Mouse (Mus musculus) limb, embryonic 11.5 days (tissue): ENCODE measurements around the gene Arhgef38. TPM values are rescaled to one million over a fixed set of nuclear protein-coding genes. Genes with fewer than 3 reads are reported as not detected.

Experiments used
- ATAC-seq: fragments of 200-750 bp; cut with Nextera tagmentation; 2 replicates; pipeline ENCODE4 v1.8.0; 2017; ENCODE audit warnings: low read depth; ENCODE audit not compliant: insufficient number of reproducible peaks, low FRiP score, low TSS enrichment
- DNase-seq: peaks from one replicate; pipeline ENCODE4 v3.0.0-alpha.2; 2015; ENCODE audit warnings: low spot score
- H3K27ac ChIP-seq: fragments of 300-500 bp; sonication (generic); replicated peaks from 2 replicates; pipeline ENCODE4 v1.5.1; 2014; ENCODE audit warnings: low read depth, mild to moderate bottlenecking, low read length
- H3K27me3 ChIP-seq: fragments of 300-500 bp; sonication (generic); 2 replicates; pipeline ENCODE4 v1.6.1; 2014; ENCODE audit warnings: mild to moderate bottlenecking, low read length, mixed read lengths; ENCODE audit not compliant: control insufficient read depth, insufficient read depth
- H3K36me3 ChIP-seq: fragments of 300-500 bp; sonication (generic); 2 replicates; pipeline ENCODE4 v1.6.1; 2014; ENCODE audit warnings: mild to moderate bottlenecking, low read length, moderate library complexity, mixed read lengths; ENCODE audit not compliant: control insufficient read depth, insufficient read depth
- H3K4me1 ChIP-seq: fragments of 300-500 bp; sonication (generic); 2 replicates; pipeline ENCODE4 v1.6.1; 2014; ENCODE audit warnings: low read length, mixed read lengths; ENCODE audit not compliant: control insufficient read depth, insufficient read depth
- H3K4me2 ChIP-seq: fragments of 300-500 bp; sonication (generic); 2 replicates; pipeline ENCODE4 v1.6.1; 2014; ENCODE audit warnings: low read depth, mild to moderate bottlenecking, moderate library complexity; ENCODE audit not compliant: severe bottlenecking
- H3K4me3 ChIP-seq: fragments of 300-500 bp; sonication (generic); 2 replicates; pipeline ENCODE4 v1.5.1; 2014; ENCODE audit warnings: low read depth, low read length
- H3K9ac ChIP-seq: fragments of 300-500 bp; sonication (generic); 2 replicates; pipeline ENCODE4 v1.6.1; 2014; ENCODE audit warnings: mild to moderate bottlenecking, low read length
- H3K9me3 ChIP-seq: fragments of 300-500 bp; sonication (generic); 2 replicates; pipeline ENCODE4 v1.6.1; 2016; ENCODE audit warnings: low read length; ENCODE audit not compliant: control insufficient read depth
- WGBS: fragments of 180-500 bp; shearing (Covaris S2); extraction: QIAGEN DNeasy Blood & Tissue Kit; methylation state at CpG from one replicate; pipeline ENCODE4 v1.1.7; 2014; 5-methylcytosine and 5-hydroxymethylcytosine counted together
- polyA plus RNA-seq: library from polyadenylated mRNA; unstranded; fragments of >200 nt; fragmentation: Nextera tagmentation; extraction: Ambion mirVana; gene quantifications from 2 replicates; pipeline ENCODE4 v1.2.1, GENCODE M21; 2014

Arhgef38 gene
- not detected in 2 replicates for polyA plus RNA-seq

GRCm38 (mm10) chr3:133234821-133235295, at the start of gene Arhgef38:
Arhgef38 (minus strand) TSS chr3:133234949.
- ATAC-seq: peak; percentile 13; the same call in 1 of the 2 replicates
- H3K4me3 ChIP-seq: no peak within 1 kb of the TSS
- 55% methylated on average over 11 of the region's 12 CpGs for WGBS

GRCm38 (mm10) chr3:133271887-133272286, 37.1 kb upstream of the Arhgef38 start:
- Histone ChIP-seq H3K27ac (no peak overlapping the region), H3K4me1 (no peaks in the 10 kb centered on the region), H3K4me3 (no peak overlapping the region), H3K4me2 (no peak overlapping the region), H3K27me3 (no peaks in the 10 kb centered on the region), H3K9me3 (no peaks in the 10 kb centered on the region; the same call in 1 of the 2 replicates), H3K36me3 (no peaks in the 10 kb centered on the region), H3K9ac (no peak overlapping the region)
- ATAC-seq (no peak), DNase-seq (peak; percentile 81)
- 19% methylated on average over 3 of the region's 3 CpGs for WGBS

More at GRCm38 (mm10) chr3:133234821-133235295, at the start of gene Arhgef38:
- DNase-seq: no peak
- H3K9ac ChIP-seq: no peak within 1 kb of the TSS
- H3K9me3 ChIP-seq: no peaks in the 10 kb centered on the region
- H3K27me3 ChIP-seq: no peaks in the 10 kb centered on the region
- H3K4me2 ChIP-seq: no peak within 1 kb of the TSS
- no peaks in the 10 kb centered on the region for H3K36me3 ChIP-seq
- H3K27ac ChIP-seq: no peak within 1 kb of the TSS
- no peaks in the 10 kb centered on the region for H3K4me1 ChIP-seq

- Histone ChIP-seq H3K9ac (no peak overlapping the region), H3K4me2 (no peak overlapping the region), H3K27ac (no peak overlapping the region), H3K36me3 (no peaks in the 10 kb centered on the region), H3K9me3 (no peaks in the 10 kb centered on the region), H3K4me1 (no peaks in the 10 kb centered on the region), H3K4me3 (no peak overlapping the region), H3K27me3 (no peaks in the 10 kb centered on the region)
- DNase-seq (no peak), ATAC-seq (no peak)
- 92% methylated on average over 2 of the region's 2 CpGs for WGBS
These were observed 24.1 kb upstream of the Arhgef38 start for GRCm38 (mm10) chr3:133258860-133259259.

- H3K4me1 ChIP-seq: no peaks in the 10 kb centered on the region
- 69% methylated on average over 4 of the region's 4 CpGs for WGBS
- no peak for DNase-seq
- no peaks in the 10 kb centered on the region for H3K9me3 ChIP-seq
- H3K9ac ChIP-seq: no peak overlapping the region
- no peak overlapping the region for H3K4me3 ChIP-seq
- ATAC-seq: no peak
- H3K36me3 ChIP-seq: no peaks in the 10 kb centered on the region
- no peak overlapping the region for H3K4me2 ChIP-seq
- no peaks in the 10 kb centered on the region for H3K27me3 ChIP-seq
- H3K27ac ChIP-seq: no peak overlapping the region
These were observed 21.1 kb upstream of the Arhgef38 start for GRCm38 (mm10) chr3:133255842-133256241.

GRCm38 (mm10) chr3:133244027-133244426, 9.3 kb upstream of the Arhgef38 start:
- ATAC-seq: no peak
- no peaks in the 10 kb centered on the region for H3K36me3 ChIP-seq
- no peak for DNase-seq

GRCm38 (mm10) chr3:133241916-133242315, 7.2 kb upstream of the Arhgef38 start:
- Histone ChIP-seq H3K27me3 (no peaks in the 10 kb centered on the region), H3K4me2 (no peak overlapping the region), H3K9me3 (no peaks in the 10 kb centered on the region), H3K4me3 (no peak overlapping the region), H3K27ac (no peak overlapping the region), H3K9ac (no peak overlapping the region), H3K4me1 (no peaks in the 10 kb centered on the region), H3K36me3 (no peaks in the 10 kb centered on the region)
- DNase-seq: no peak
- 83% methylated on average over 1 of the region's 1 CpGs for whole genome bisulfite sequencing
- no peak for ATAC-seq

More at GRCm38 (mm10) chr3:133244027-133244426, 9.3 kb upstream of the Arhgef38 start:
- Histone ChIP-seq H3K27me3 (no peaks in the 10 kb centered on the region), H3K9me3 (no peaks in the 10 kb centered on the region), H3K4me1 (no peaks in the 10 kb centered on the region), H3K9ac (no peak overlapping the region), H3K27ac (no peak overlapping the region), H3K4me2 (no peak overlapping the region), H3K4me3 (no peak overlapping the region)
- WGBS: 85% methylated on average over 9 of the region's 9 CpGs

GRCm38 (mm10) chr3:133233993-133234392, 756 bp downstream of the Arhgef38 start:
- Histone ChIP-seq H3K4me2 (no peak overlapping the region), H3K27me3 (no peaks in the 10 kb centered on the region), H3K27ac (no peak overlapping the region), H3K36me3 (no peaks in the 10 kb centered on the region), H3K4me3 (no peak overlapping the region), H3K4me1 (no peaks in the 10 kb centered on the region), H3K9me3 (no peaks in the 10 kb centered on the region), H3K9ac (no peak overlapping the region)
- ATAC-seq (no peak), DNase-seq (no peak)
- 57% methylated on average over 9 of the region's 9 CpGs for WGBS

GRCm38 (mm10) chr3:133230427-133230826, 4.3 kb downstream of the Arhgef38 start:
- H3K9me3 ChIP-seq: no peaks in the 10 kb centered on the region
- no peak overlapping the region for H3K4me3 ChIP-seq
- H3K27ac ChIP-seq: no peak overlapping the region
- H3K27me3 ChIP-seq: no peaks in the 10 kb centered on the region
- no peaks in the 10 kb centered on the region for H3K4me1 ChIP-seq
- H3K4me2 ChIP-seq: no peak overlapping the region
- 84% methylated on average over 2 of the region's 2 CpGs for WGBS
- no peak for ATAC-seq
- DNase-seq: no peak
- no peaks in the 10 kb centered on the region for H3K36me3 ChIP-seq
- no peak overlapping the region for H3K9ac ChIP-seq

GRCm38 (mm10) chr3:133229594-133229993, 5.2 kb downstream of the Arhgef38 start:
- DNase-seq (no peak), ATAC-seq (no peak)
- Histone ChIP-seq H3K9me3 (no peaks in the 10 kb centered on the region), H3K36me3 (no peaks in the 10 kb centered on the region), H3K9ac (no peak overlapping the region), H3K27me3 (no peaks in the 10 kb centered on the region), H3K4me1 (no peaks in the 10 kb centered on the region), H3K4me3 (no peak overlapping the region), H3K4me2 (no peak overlapping the region), H3K27ac (no peak overlapping the region)
